Mouse (Mus musculus): ENCODE measurements at regions not wholly inside any gene's neighbourhood (a gene's known extent, or its start where the extent isn't known, plus 50 kb on each side); places are given as distances from the start of the nearest gene placed in this dataset.

- Histone ChIP-seq H3K4me3 (replicated peaks; ENCODE audit: control insufficient read depth, low read depth, low read length) (no peak overlapping the region), H3K27ac (ENCODE audit: control insufficient read depth, insufficient read depth, low read depth, low read length, poor library complexity) (no peak overlapping the region), H3K4me1 (ENCODE audit: control insufficient read depth, insufficient read depth, low read length) (no peaks in the 10 kb centered on the region)
- WGBS = 67% methylated on average over 5 of the region's 5 CpGs
- TF ChIP-seq POLR2A (IDR thresholded peaks at IDR 0.05; ENCODE audit: borderline replicate concordance, control insufficient read depth, low read depth, low read length) (no peak), CTCF (IDR thresholded peaks at IDR 0.05; ENCODE audit: control insufficient read depth, insufficient read depth, low read length) (no peak)
These were observed 429.0 kb upstream of the A1bg start for GRCm38 (mm10) chr15:61351729-61352342.

- TF ChIP-seq POLR2A (IDR thresholded peaks at IDR 0.05; ENCODE audit: borderline replicate concordance, control insufficient read depth, low read depth, low read length) = no peak
- no peak for TF ChIP-seq CTCF (IDR thresholded peaks at IDR 0.05; ENCODE audit: control insufficient read depth, insufficient read depth, low read length)
- WGBS = 80% methylated on average over 4 of the region's 4 CpGs
These were observed 422.3 kb upstream of the A1bg start for GRCm38 (mm10) chr15:61345101-61345500.

GRCm38 (mm10) chr15:61342618-61343017 lies 419.8 kb upstream of the A1bg start:
- Histone ChIP-seq H3K4me3 (replicated peaks; ENCODE audit: control insufficient read depth, low read depth, low read length) (no peak overlapping the region), H3K4me1 (ENCODE audit: control insufficient read depth, insufficient read depth, low read length) (no peaks in the 10 kb centered on the region), H3K27ac (ENCODE audit: control insufficient read depth, insufficient read depth, low read depth, low read length, poor library complexity) (no peak overlapping the region)
- WGBS = 88% methylated on average over 1 of the region's 1 CpGs
- TF ChIP-seq POLR2A (IDR thresholded peaks at IDR 0.05; ENCODE audit: borderline replicate concordance, control insufficient read depth, low read depth, low read length) (no peak), CTCF (IDR thresholded peaks at IDR 0.05; ENCODE audit: control insufficient read depth, insufficient read depth, low read length) (no peak)

More at GRCm38 (mm10) chr15:61345101-61345500, 422.3 kb upstream of the A1bg start:
- Histone ChIP-seq H3K27ac (ENCODE audit: control insufficient read depth, insufficient read depth, low read depth, low read length, poor library complexity) (no peak overlapping the region), H3K4me3 (replicated peaks; ENCODE audit: control insufficient read depth, low read depth, low read length) (no peak overlapping the region), H3K4me1 (ENCODE audit: control insufficient read depth, insufficient read depth, low read length) (no peaks in the 10 kb centered on the region)

GRCm38 (mm10) chr15:61327925-61328324 lies 405.1 kb upstream of the A1bg start:
- TF ChIP-seq CTCF (IDR thresholded peaks at IDR 0.05; ENCODE audit: control insufficient read depth, insufficient read depth, low read length) (no peak), POLR2A (IDR thresholded peaks at IDR 0.05; ENCODE audit: borderline replicate concordance, control insufficient read depth, low read depth, low read length) (no peak)
- no peak overlapping the region for H3K4me3 ChIP-seq (replicated peaks; ENCODE audit: control insufficient read depth, low read depth, low read length)
- no peak overlapping the region for H3K27ac ChIP-seq (ENCODE audit: control insufficient read depth, insufficient read depth, low read depth, low read length, poor library complexity)
- 76% methylated on average over 2 of the region's 2 CpGs for WGBS
- no peaks in the 10 kb centered on the region for H3K4me1 ChIP-seq (ENCODE audit: control insufficient read depth, insufficient read depth, low read length)

- Histone ChIP-seq H3K27ac (ENCODE audit: control insufficient read depth, insufficient read depth, low read depth, low read length, poor library complexity) (no peak overlapping the region), H3K4me1 (ENCODE audit: control insufficient read depth, insufficient read depth, low read length) (no peaks in the 10 kb centered on the region), H3K4me3 (replicated peaks; ENCODE audit: control insufficient read depth, low read depth, low read length) (no peak overlapping the region)
- WGBS = 80% methylated on average over 7 of the region's 7 CpGs
- TF ChIP-seq POLR2A (IDR thresholded peaks at IDR 0.05; ENCODE audit: borderline replicate concordance, control insufficient read depth, low read depth, low read length) (no peak), CTCF (IDR thresholded peaks at IDR 0.05; ENCODE audit: control insufficient read depth, insufficient read depth, low read length) (no peak)
These were observed 399.4 kb upstream of the A1bg start for GRCm38 (mm10) chr15:61322243-61322642.

- Histone ChIP-seq H3K27ac (ENCODE audit: control insufficient read depth, insufficient read depth, low read depth, low read length, poor library complexity) (no peak overlapping the region), H3K4me3 (replicated peaks; ENCODE audit: control insufficient read depth, low read depth, low read length) (no peak overlapping the region), H3K4me1 (ENCODE audit: control insufficient read depth, insufficient read depth, low read length) (no peaks in the 10 kb centered on the region)
- WGBS = 65% methylated on average over 6 of the region's 6 CpGs
- TF ChIP-seq POLR2A (IDR thresholded peaks at IDR 0.05; ENCODE audit: borderline replicate concordance, control insufficient read depth, low read depth, low read length) (no peak), CTCF (IDR thresholded peaks at IDR 0.05; ENCODE audit: control insufficient read depth, insufficient read depth, low read length) (no peak)
These were observed 386.8 kb upstream of the A1bg start for GRCm38 (mm10) chr15:61309452-61310165.

- TF ChIP-seq CTCF (IDR thresholded peaks at IDR 0.05; ENCODE audit: control insufficient read depth, insufficient read depth, low read length) (no peak), POLR2A (IDR thresholded peaks at IDR 0.05; ENCODE audit: borderline replicate concordance, control insufficient read depth, low read depth, low read length) (no peak)
- WGBS = 64% methylated on average over 4 of the region's 4 CpGs
- H3K27ac ChIP-seq (ENCODE audit: control insufficient read depth, insufficient read depth, low read depth, low read length, poor library complexity) = no peak overlapping the region
- no peaks in the 10 kb centered on the region for H3K4me1 ChIP-seq (ENCODE audit: control insufficient read depth, insufficient read depth, low read length)
- no peak overlapping the region for H3K4me3 ChIP-seq (replicated peaks; ENCODE audit: control insufficient read depth, low read depth, low read length)
These were observed 386.1 kb upstream of the A1bg start for GRCm38 (mm10) chr15:61308936-61309335.

- Histone ChIP-seq H3K4me1 (ENCODE audit: control insufficient read depth, insufficient read depth, low read length) (no peaks in the 10 kb centered on the region), H3K4me3 (replicated peaks; ENCODE audit: control insufficient read depth, low read depth, low read length) (no peak overlapping the region), H3K27ac (ENCODE audit: control insufficient read depth, insufficient read depth, low read depth, low read length, poor library complexity) (no peak overlapping the region)
- TF ChIP-seq POLR2A (IDR thresholded peaks at IDR 0.05; ENCODE audit: borderline replicate concordance, control insufficient read depth, low read depth, low read length) = no peak
- no peak for TF ChIP-seq CTCF (IDR thresholded peaks at IDR 0.05; ENCODE audit: control insufficient read depth, insufficient read depth, low read length)
- 71% methylated on average over 3 of the region's 3 CpGs for WGBS
These were observed 381.7 kb upstream of the A1bg start for GRCm38 (mm10) chr15:61304546-61304945.
